Mouse (Mus musculus) brown adipose tissue, adult 24 weeks (tissue): Measurements from ENCODE around the gene Cfl1. TPM values are rescaled to one million over a fixed set of nuclear protein-coding genes. Genes with fewer than 3 reads are reported as not detected.

Source experiments
- H3K27ac ChIP-seq: fragments of 200-500 bp; replicated peaks from 2 replicates; pipeline ENCODE4 v1.5.1; 2012; ENCODE audit warnings: low read depth, mild to moderate bottlenecking, low read length
- H3K4me1 ChIP-seq: fragments of 200-500 bp; 2 replicates; pipeline ENCODE4 v1.6.1; 2012; ENCODE audit warnings: low read length, mixed read lengths; ENCODE audit not compliant: control insufficient read depth, insufficient read depth, insufficient read length
- H3K4me3 ChIP-seq: fragments of 200-500 bp; 2 replicates; pipeline ENCODE4 v1.5.1; 2012; ENCODE audit warnings: low read depth, mild to moderate bottlenecking, low read length, moderate library complexity; ENCODE audit not compliant: insufficient read depth
- polyA plus RNA-seq: library from polyadenylated mRNA; stranded (reverse); fragments of >200 nt; gene quantifications from 2 replicates; pipeline ENCODE4 v1.2.4, GENCODE M21; 2012; ENCODE audit not compliant: missing spikeins, insufficient read depth, insufficient read length

Gene Cfl1
- polyA plus RNA-seq, 1 experiment: 324 TPM

DNA sequence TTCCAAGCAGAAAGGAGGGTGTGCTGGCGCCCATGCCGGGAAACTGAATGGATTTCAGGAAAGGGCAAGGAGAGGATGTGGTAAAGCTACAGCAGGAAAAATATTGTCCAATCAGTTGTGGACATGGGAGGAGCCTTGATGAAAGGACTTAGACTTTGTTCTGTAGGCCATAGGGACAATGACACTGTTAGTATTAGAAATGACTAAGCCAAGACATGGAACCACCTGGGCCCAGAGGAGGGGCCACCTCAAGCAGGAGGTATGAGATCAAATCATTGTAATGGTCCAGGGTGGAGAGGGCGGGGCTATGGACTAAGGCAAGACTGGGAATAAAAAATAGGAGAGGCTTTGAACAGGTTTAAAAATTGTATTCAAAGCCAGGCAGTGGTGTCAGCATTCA, 28.5 kb downstream of the Cfl1 start:
- no peaks in the 10 kb centered on the region for H3K4me1 ChIP-seq
- H3K4me3 ChIP-seq: no peak overlapping the region
- no peak overlapping the region for H3K27ac ChIP-seq

DNA sequence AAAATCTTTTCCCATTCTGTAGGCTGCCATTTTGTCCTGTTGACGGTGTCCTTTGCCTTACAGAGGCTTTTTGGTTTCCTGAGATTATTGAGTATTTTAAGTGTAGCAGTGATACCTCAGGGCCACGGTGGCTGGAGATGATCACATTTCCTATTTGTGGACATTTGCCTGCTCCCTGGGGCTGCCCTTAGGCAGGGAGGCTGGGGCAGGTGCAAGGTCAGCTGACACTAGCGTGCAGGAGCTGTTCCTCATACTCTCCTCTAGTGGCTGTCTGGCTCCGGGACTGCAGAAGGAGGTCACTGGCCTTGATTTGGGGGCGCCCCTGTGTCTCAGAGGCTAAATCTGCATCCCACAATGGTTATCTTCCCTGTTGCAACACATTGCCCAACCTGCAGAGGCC, 34.9 kb downstream of the Cfl1 start:
- H3K4me1 ChIP-seq: no peaks in the 10 kb centered on the region; the same call in 1 of the 2 replicates
- no peak overlapping the region for H3K4me3 ChIP-seq
- H3K27ac ChIP-seq: no peak overlapping the region

DNA sequence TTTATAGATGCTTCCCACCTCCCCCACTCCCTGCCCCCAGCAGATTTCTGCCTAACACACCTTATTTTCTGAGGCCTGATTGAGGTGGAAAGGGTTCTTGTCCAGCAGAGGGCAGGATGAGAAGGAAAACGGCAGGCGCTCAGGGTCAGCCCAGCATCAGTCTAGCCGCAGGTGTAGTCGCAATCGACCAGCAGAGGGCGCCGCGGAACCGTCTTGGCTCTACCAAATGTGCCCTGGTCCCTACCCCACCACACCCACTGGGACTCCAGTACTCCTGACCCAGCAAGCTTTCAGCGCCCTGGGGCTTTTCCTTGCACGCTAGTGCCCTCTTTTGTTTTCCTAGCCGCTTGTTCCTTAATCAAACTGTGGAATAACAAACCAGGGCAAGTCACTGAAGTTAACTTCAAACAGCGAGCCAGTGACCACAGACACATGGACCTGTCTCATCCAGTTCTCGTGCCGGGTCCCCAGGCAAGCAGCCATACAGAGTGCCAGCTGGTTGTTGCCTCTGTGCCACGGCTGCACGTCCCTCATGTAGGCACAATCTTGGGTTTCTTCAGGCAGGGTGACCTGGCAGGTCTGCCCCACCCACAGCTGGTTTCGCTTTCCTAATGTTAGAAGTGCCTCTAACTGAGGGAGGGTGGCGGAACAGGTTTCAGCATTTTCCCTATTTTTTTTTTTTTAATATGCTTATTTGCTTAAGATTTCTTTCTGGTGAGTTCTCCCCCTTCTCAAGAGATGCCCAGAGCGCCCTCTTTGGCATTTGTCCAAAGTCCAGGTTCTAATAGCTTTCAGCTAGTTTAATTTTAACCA, 39.3 kb downstream of the Cfl1 start:
- Histone ChIP-seq H3K4me3 (peak overlapping the region; percentile 39), H3K4me1 (no peaks in the 10 kb centered on the region; the same call in 1 of the 2 replicates), H3K27ac (no peak overlapping the region)

DNA sequence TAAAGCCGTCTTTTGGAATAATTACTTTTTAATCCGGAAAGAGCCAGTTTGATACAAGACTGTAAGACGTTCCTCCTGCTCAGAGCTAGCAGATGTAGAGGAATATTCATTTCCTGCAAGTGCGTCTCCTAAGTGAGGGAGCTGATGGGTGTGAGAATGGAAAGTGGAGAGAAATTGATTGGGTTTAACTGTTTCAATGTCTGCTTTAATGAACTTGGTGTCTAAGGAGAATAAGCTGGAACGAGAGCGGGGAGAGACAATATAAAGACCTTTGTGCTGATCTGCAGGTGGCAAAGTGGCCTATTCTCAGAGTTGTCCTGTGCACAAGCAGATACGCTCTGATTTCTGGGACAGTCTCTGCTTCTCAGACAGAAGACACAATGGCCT, 39.9 kb downstream of the Cfl1 start:
- Histone ChIP-seq H3K4me1 (no peaks in the 10 kb centered on the region; the same call in 1 of the 2 replicates), H3K4me3 (no peak overlapping the region), H3K27ac (no peak overlapping the region)

DNA sequence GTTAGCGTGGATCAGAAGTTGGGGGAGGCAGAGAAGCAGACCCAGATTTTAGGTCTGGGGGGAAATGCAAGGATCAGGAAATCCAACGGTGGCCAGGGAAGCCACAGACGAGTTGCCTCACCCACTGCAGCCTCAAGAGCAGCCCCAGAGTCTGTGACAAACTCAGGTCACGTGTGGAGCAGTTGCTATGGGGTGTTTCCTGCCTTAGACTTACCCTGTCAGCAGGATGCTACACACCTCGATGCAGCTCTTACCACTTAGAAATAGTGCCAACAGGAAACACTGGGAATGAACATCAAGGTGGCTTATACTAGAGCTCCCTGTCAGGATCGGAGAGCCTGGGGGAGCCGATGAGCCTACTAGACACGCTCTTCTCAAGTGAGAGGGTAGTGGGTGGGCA, 42.3 kb downstream of the Cfl1 start:
- H3K27ac ChIP-seq: no peak overlapping the region
- no peak overlapping the region for H3K4me3 ChIP-seq
- H3K4me1 ChIP-seq: no peaks in the 10 kb centered on the region; the same call in 1 of the 2 replicates

DNA sequence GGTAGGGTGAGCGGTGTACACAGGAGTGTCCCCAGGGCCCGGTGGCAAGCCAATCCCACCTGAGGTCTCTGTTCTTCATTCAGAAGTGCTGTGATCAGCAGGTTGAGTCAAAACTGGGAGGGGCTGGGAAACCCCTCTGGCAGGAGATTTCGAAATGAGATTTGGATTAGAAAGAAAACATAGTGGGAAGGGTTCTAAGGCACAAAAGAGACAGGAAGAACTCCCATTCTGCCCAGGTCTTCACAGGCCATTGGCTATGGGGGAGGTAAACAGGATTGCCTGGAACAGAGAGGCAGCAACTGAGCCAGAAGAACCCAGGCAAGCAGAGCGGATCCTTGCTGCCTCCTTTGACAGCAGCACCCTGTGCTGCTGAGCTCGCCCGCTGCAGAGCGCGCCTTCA, 48.5 kb downstream of the Cfl1 start:
- no peaks in the 10 kb centered on the region for H3K4me1 ChIP-seq
- H3K4me3 ChIP-seq: no peak overlapping the region
- no peak overlapping the region for H3K27ac ChIP-seq

DNA sequence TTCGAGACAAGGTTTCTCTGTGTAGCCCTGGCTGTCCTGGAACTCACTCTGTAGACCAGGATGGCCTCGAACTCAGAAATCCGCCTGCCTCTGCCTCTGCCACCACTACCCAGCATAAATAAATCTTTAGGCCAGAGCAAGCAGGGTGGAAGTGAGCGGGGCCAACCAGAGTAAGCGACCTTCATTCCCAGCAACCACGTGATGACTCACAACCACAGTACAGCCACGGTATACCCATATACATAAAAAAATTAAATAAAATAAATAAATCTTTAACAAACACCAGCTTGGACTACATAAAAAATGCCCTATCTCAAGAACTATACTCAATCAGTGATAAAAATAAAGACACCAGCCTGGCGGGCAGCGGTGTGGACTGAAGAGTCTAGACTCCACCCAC, 53.1 kb downstream of the Cfl1 start:
- Histone ChIP-seq H3K27ac (no peak overlapping the region), H3K4me3 (no peak overlapping the region), H3K4me1 (no peaks in the 10 kb centered on the region)

DNA sequence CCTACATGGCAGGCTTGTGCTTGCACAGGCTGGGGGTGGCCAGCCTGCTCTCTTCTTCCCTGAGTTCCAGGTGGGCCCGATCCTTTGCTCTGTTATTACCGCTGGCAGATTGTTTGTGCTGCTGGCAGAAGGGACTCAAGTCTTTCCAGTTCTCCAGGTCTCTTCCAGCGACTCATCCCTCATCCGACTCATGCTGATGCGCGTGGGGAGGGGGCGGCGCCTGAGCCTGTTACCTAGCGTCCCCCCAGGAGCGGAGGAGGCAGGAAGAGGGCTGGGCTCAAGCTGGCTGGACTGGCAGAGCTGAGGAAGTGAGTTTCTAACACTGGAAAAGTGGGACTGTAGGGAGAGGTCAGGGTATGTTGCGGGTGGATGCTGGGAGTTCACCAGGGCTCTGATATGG, 53.8 kb downstream of the Cfl1 start:
- Histone ChIP-seq H3K27ac (no peak overlapping the region), H3K4me1 (no peaks in the 10 kb centered on the region)

More for the DNA sequence above, 53.8 kb downstream of the Cfl1 start:
- no peak overlapping the region for H3K4me3 ChIP-seq

Other genes with a start within 250 kb of the Cfl1 start
- 4.4 and 6.8 TPM in 2 replicates for gene Pacs1, start 217.3 kb upstream of the Cfl1 start, polyA plus RNA-seq
- gene Sf3b2, start 195.0 kb upstream of the Cfl1 start, polyA plus RNA-seq: 58.7 and 72.0 TPM in 2 replicates
- gene Gal3st3, start 192.1 kb upstream of the Cfl1 start, polyA plus RNA-seq: not detected in 2 replicates
- not detected in 2 replicates for gene Catsper1, start 154.7 kb upstream of the Cfl1 start, polyA plus RNA-seq
- gene Cst6, start 140.9 kb upstream of the Cfl1 start, polyA plus RNA-seq: 4.3 and 5.6 TPM in 2 replicates
- gene Eif1ad, start 123.7 kb upstream of the Cfl1 start, polyA plus RNA-seq: 26.0 and 39.5 TPM in 2 replicates
- 133 and 162 TPM in 2 replicates for gene Banf1, start 123.3 kb upstream of the Cfl1 start, polyA plus RNA-seq
- 30.8 and 31.2 TPM in 2 replicates for gene Sart1, start 101.8 kb upstream of the Cfl1 start, polyA plus RNA-seq
- gene Tsga10ip, start 87.9 kb upstream of the Cfl1 start, polyA plus RNA-seq: not detected in 2 replicates
- gene Drap1, start 65.5 kb upstream of the Cfl1 start, polyA plus RNA-seq: 293 and 410 TPM in 2 replicates
- gene AI837181, start 65.3 kb upstream of the Cfl1 start, polyA plus RNA-seq: 23.8 and 27.1 TPM in 2 replicates
- not detected in 2 replicates for gene Fosl1, start 42.9 kb upstream of the Cfl1 start, polyA plus RNA-seq
- gene Ccdc85b, start 32.6 kb upstream of the Cfl1 start, polyA plus RNA-seq: 2.2 and 6.5 TPM in 2 replicates
- 34.8 and 44.0 TPM in 2 replicates for gene Fibp, start 29.8 kb upstream of the Cfl1 start, polyA plus RNA-seq
- not detected in 2 replicates for gene Ctsw, start 21.9 kb upstream of the Cfl1 start, polyA plus RNA-seq
- 10.1 and 16.1 TPM in 2 replicates for gene Efemp2, start 16.5 kb upstream of the Cfl1 start, polyA plus RNA-seq
- 14.8 and 25.2 TPM in 2 replicates for gene Mus81, start 2.1 kb upstream of the Cfl1 start, polyA plus RNA-seq
- 1.1 TPM in 1 of 2 replicates, not detected in the other for gene 1700020D05Rik, start 13.3 kb downstream of the Cfl1 start, polyA plus RNA-seq
- 2.7 and 7.0 TPM in 2 replicates for gene Snx32, start 20.1 kb downstream of the Cfl1 start, polyA plus RNA-seq
- gene Ovol1, start 70.2 kb downstream of the Cfl1 start, polyA plus RNA-seq: not detected in 2 replicates
- gene Ap5b1, start 77.6 kb downstream of the Cfl1 start, polyA plus RNA-seq: 1.3 and 2.1 TPM in 2 replicates
- gene Rnaseh2c, start 111.4 kb downstream of the Cfl1 start, polyA plus RNA-seq: 55.5 and 74.0 TPM in 2 replicates
- 17.0 and 26.3 TPM in 2 replicates for gene Kat5, start 119.8 kb downstream of the Cfl1 start, polyA plus RNA-seq
- gene Rela, start 147.0 kb downstream of the Cfl1 start, polyA plus RNA-seq: 22.8 and 24.6 TPM in 2 replicates
- 10.0 and 11.6 TPM in 2 replicates for gene Sipa1, start 173.3 kb downstream of the Cfl1 start, polyA plus RNA-seq
- gene Map3k11, start 198.3 kb downstream of the Cfl1 start, polyA plus RNA-seq: 14.9 and 24.5 TPM in 2 replicates
- 19.6 and 26.2 TPM in 2 replicates for gene Pcnx3, start 198.5 kb downstream of the Cfl1 start, polyA plus RNA-seq
- not detected in 2 replicates for gene Kcnk7, start 213.9 kb downstream of the Cfl1 start, polyA plus RNA-seq
- gene Ehbp1l1, start 235.9 kb downstream of the Cfl1 start, polyA plus RNA-seq: 45.3 and 47.1 TPM in 2 replicates
- 55.7 and 58.4 TPM in 2 replicates for gene Fam89b, start 239.2 kb downstream of the Cfl1 start, polyA plus RNA-seq